Mouse (Mus musculus) bone marrow macrophage, adult 2 months (primary cell): ENCODE measurements around the gene Ifnlr1. TPM values are rescaled to one million over a fixed set of nuclear protein-coding genes. Genes with fewer than 3 reads are reported as not detected.

Experiments
- H3K27ac ChIP-seq: 2 replicates; pipeline ENCODE4 v1.5.1; 2012; ENCODE audit warnings: low read depth, low read length; ENCODE audit not compliant: insufficient read depth
- H3K4me1 ChIP-seq: 2 replicates; pipeline ENCODE4 v1.6.1; 2012; ENCODE audit warnings: low read length; ENCODE audit not compliant: control insufficient read depth, insufficient read depth
- H3K4me3 ChIP-seq: 2 replicates; pipeline ENCODE4 v1.5.1; 2012; ENCODE audit warnings: mild to moderate bottlenecking, low read length, moderate library complexity; ENCODE audit not compliant: insufficient read depth
- CTCF ChIP-seq: IDR thresholded peaks from 2 replicates; pipeline ENCODE4 v1.5.1; 2012; ENCODE audit warnings: low read depth, mild to moderate bottlenecking, low read length, moderate library complexity
- POLR2A ChIP-seq: IDR thresholded peaks from 2 replicates; pipeline ENCODE4 v1.6.1; 2012; ENCODE audit warnings: mild to moderate bottlenecking, low read depth, low read length, borderline replicate concordance
- polyA plus RNA-seq: library from polyadenylated mRNA; stranded (reverse); fragments of >200 nt; gene quantifications from 2 replicates; pipeline ENCODE4 v1.2.4, GENCODE M21; 2012; ENCODE audit not compliant: missing spikeins, insufficient read depth, insufficient read length

Gene Ifnlr1
- polyA plus RNA-seq, 1 experiment: not detected

DNA sequence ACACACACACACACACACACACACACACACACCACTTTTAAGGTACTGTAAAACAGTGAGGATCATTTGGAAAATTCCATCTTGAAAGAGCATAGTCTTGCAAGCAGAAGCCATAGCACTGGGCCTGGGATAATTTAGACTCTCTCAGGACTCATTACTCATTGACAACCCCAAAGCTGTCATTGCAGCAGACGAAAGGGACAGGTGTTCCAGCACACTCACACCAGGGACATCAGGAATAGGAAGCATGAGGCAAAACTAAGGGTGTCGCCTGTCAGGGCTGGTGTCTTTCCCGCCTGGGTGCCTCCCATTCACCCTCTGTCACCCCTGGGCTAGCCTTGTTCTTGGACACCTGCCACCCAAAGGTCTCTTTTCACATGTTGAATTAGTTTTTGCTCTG lies 50.8 kb downstream of the Ifnlr1 start:
- H3K4me1 ChIP-seq: no peaks in the 10 kb centered on the region
- no peak overlapping the region for H3K4me3 ChIP-seq
- H3K27ac ChIP-seq: no peak overlapping the region
- TF ChIP-seq CTCF (no peak), POLR2A (no peak)

DNA sequence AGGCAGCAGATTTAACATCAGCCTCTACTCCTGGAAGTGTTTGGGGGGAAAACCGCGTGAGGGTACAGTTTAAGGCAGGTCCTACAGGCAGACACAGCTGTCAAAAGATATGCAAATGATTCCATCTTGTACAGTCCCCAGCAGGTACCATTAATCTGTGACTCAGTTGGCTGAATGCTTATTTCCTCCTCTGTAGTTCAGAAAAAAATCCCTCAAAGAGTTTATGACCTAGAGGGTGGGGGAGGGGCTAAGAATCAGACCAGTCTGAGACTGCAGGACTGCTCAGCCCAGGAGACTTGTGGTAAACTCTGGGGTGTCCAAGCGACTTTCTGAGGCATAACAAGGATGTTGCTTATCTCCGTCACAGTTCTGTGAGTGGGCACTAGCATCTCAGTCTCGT lies 52.1 kb downstream of the Ifnlr1 start:
- no peak for TF ChIP-seq POLR2A
- no peak for TF ChIP-seq CTCF
- no peak overlapping the region for H3K27ac ChIP-seq
- H3K4me3 ChIP-seq: no peak overlapping the region
- no peaks in the 10 kb centered on the region for H3K4me1 ChIP-seq

DNA sequence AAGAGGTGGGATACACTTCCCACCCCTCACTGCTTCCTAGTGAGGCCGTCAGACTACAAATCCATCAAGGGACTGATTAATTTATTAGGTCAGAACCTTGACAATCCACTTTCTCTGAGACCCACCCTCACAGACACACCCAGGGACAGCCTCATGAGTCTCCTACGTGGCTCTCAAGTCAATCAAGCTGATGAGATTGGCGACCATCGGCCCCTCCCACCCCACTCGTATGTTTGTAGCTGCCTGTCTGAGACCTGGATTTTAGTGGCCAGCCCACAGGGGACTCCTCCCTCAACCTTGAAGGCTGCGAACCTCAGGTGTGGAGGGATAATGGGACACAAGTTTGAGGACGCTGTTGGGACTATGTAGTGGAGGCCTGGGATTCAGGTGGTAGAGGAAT lies 53.1 kb downstream of the Ifnlr1 start:
- no peaks in the 10 kb centered on the region for H3K4me1 ChIP-seq
- no peak overlapping the region for H3K27ac ChIP-seq
- TF ChIP-seq CTCF: no peak
- no peak for TF ChIP-seq POLR2A
- H3K4me3 ChIP-seq: no peak overlapping the region

DNA sequence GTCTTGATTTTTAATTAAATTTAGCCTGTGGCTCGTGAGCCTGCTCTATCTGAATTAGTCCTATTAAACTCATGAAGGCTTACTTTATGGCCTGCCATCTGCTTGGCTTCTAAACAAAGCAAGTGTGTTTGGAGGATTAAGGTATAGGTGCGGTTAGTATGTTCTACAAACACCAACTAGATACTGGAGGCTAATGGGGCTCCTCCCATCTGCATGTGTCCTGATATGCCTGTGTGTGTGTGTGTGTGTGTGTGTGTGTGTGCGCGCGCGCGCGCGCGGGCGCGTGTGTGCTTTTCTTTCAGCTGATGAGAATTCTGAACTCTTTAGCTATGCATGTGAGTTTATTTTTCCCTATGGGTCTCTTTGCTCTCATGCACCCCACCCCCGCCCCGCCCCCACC lies 53.6 kb downstream of the Ifnlr1 start:
- H3K4me1 ChIP-seq: no peaks in the 10 kb centered on the region
- no peak overlapping the region for H3K27ac ChIP-seq
- no peak for TF ChIP-seq CTCF
- TF ChIP-seq POLR2A: no peak
- H3K4me3 ChIP-seq: no peak overlapping the region

DNA sequence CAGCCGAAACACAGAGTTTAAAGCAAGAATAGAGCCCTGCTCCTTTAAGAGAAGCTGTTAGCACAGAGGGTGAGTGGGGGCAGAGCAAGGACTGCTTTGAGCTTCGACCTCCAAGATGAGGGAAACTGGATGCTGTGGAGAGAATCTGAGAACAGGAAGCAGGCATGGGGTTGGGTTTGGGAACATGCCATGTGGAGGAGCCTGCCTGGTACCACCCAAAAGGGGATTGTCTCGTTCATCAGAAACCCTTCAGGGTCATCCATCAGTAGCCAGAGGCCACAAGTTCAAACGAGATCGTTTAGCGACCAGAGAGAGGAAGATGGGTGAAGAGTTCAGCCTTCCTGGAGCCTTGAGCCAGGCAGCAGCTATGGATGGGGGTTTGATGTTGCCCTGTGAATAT lies 57.4 kb downstream of the Ifnlr1 start:
- H3K4me1 ChIP-seq: no peaks in the 10 kb centered on the region
- TF ChIP-seq POLR2A (no peak), CTCF (no peak)
- no peak overlapping the region for H3K27ac ChIP-seq

DNA sequence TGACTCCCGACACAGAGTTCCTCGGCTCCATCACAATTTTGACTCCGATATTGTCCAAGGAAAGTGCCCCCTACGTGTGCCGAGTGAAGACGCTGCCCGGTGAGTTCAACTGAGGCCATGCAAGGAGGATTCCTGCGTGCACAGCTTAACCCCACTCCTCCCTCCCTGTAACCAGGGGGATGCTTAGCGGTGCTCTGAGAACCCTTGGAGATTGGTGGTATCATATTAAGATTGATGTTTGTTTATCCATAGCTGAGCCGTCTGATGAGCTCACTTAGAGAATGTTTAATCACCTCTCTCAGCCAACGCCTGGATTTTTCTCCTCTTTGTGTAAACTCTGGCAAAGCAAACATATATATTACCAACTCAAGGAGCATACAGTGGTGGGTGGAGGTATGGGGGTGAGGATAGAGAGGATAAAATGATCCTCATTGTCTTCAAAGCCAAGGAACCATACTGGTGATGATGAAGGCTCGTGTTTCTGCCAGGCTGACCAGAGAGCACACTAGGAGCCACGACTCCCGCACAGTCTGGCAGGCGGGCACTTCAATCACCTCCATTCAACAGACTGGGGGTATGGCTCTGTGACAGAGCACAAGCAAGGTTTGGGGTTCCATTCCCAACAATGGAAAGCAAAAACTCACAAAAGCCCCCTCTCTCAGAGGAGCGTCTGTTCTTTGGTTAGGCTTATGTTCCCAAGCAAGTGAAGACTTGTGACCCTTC lies 58.8 kb downstream of the Ifnlr1 start:
- no peak overlapping the region for H3K4me3 ChIP-seq
- no peak for TF ChIP-seq CTCF
- no peak for TF ChIP-seq POLR2A
- no peak overlapping the region for H3K27ac ChIP-seq
- H3K4me1 ChIP-seq: no peaks in the 10 kb centered on the region

More for the DNA sequence above, 57.4 kb downstream of the Ifnlr1 start:
- H3K4me3 ChIP-seq: no peak overlapping the region

DNA sequence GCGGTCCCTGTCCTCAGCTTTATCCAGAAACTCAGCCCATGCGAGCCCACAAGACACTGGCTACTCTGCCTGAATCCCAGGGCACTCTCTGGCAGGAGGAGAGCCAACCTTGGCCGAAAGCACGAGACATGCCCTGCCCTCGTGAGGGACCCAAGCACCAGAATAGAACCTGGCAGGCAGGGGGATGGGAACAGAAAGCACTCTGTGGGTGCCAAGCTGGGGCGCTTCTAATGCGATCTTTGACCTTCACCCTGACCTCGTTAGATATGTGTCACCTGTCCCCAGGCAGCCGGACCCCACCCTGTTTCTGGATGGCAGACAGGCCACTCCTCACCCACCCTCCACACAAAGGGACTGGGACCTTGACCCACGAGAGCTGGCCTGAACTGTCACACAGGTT lies 59.5 kb downstream of the Ifnlr1 start:
- TF ChIP-seq POLR2A: no peak
- no peak for TF ChIP-seq CTCF
- no peak overlapping the region for H3K4me3 ChIP-seq

DNA sequence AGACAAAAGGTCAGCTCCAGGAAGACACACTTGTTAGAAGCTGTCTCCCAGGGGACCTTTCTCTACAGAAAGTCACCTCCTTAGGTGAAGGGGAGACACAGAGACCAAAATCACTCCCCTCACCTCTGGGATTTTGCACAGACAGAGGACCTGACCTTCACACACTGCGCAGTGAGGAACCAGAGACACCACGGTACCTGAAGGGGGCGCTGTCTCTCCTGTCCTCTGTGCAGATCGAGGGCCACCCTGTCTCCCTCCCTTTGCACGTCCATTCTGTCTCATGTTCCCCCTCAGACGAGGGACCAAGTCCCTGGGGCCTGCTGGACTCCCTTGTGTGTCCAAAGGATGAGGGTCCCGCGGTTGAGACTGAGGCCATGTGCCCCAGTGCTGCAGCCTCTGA lies 64.8 kb downstream of the Ifnlr1 start:
- no peak for TF ChIP-seq POLR2A
- TF ChIP-seq CTCF: no peak
- H3K27ac ChIP-seq: no peak overlapping the region
- no peak overlapping the region for H3K4me3 ChIP-seq
- H3K4me1 ChIP-seq: no peaks in the 10 kb centered on the region

More for the DNA sequence above, 59.5 kb downstream of the Ifnlr1 start:
- H3K27ac ChIP-seq: no peak overlapping the region
- no peaks in the 10 kb centered on the region for H3K4me1 ChIP-seq

DNA sequence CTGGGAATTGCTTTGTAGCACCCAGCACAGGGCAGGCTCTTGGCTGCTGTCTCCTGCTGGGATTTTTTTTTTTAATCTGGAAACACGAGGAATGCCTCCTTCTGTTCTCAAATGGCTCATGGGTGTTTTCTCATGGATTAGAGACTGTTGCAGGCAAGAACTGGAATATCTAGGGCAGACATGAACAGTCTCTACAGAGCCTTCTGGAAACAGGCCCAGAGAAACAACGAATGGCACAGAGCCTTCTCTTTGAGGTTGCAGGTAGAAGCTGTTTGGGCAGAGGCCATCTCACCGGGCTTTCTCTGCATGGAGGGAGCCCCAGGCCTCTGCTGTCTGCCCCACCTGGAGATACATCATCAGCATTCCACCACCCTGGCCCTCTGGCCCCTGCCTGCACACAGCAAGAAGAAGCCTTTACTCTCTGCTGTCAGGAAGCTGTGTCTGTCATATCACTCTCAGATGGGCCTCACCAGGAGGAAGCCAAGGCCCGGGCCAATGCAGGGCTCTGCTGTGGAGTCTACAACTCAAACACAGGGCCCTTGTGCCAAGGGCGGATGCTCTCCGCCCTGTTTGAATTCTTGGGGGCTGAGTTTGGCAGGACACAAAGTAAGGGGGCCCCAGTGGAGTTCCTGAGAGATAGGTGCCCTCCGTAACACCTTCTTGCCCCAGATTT lies 66.2 kb downstream of the Ifnlr1 start:
- H3K4me3 ChIP-seq: no peak overlapping the region
- TF ChIP-seq CTCF: no peak
- no peak for TF ChIP-seq POLR2A
- H3K27ac ChIP-seq: no peak overlapping the region
- no peaks in the 10 kb centered on the region for H3K4me1 ChIP-seq

DNA sequence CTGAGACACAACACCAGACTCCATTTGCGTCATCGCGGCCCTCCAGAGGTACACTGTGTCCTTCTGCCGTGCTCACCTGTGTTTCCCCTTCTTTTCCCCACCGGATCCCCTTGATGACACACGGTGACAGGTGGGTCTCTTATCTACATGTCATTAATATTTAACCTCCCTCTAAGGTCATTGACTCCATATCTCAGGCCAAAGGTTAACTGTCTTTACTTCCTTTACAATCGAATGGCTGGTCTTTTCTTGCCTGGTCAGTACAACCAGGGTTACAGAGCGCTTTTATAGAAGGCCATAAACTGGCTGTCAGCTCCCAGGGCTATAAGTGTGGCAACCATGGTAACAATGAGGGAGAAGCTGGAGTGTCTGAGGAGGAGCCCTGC lies 66.7 kb downstream of the Ifnlr1 start:
- TF ChIP-seq POLR2A: no peak
- TF ChIP-seq CTCF: no peak
- H3K4me1 ChIP-seq: no peaks in the 10 kb centered on the region
- no peak overlapping the region for H3K4me3 ChIP-seq
- H3K27ac ChIP-seq: no peak overlapping the region

Other genes with a start within 250 kb of the Ifnlr1 start
- gene Stpg1, start 191.5 kb upstream of the Ifnlr1 start, polyA plus RNA-seq: 0.33 and 0.43 TPM in 2 replicates
- gene Nipal3, start 191.2 kb upstream of the Ifnlr1 start, polyA plus RNA-seq: 12.2 and 15.9 TPM in 2 replicates
- gene Grhl3, start 112.7 kb upstream of the Ifnlr1 start, polyA plus RNA-seq: not detected in 2 replicates
- not detected in 2 replicates for gene Il22ra1, start 41.9 kb downstream of the Ifnlr1 start, polyA plus RNA-seq
- gene Myom3, start 73.4 kb downstream of the Ifnlr1 start, polyA plus RNA-seq: not detected in 2 replicates
- gene Srsf10, start 169.5 kb downstream of the Ifnlr1 start, polyA plus RNA-seq: 82.1 and 98.0 TPM in 2 replicates
- gene Pnrc2, start 187.6 kb downstream of the Ifnlr1 start, polyA plus RNA-seq: 126 and 135 TPM in 2 replicates
- 17.3 and 18.8 TPM in 2 replicates for gene Cnr2, start 209.1 kb downstream of the Ifnlr1 start, polyA plus RNA-seq
- gene Fuca1, start 234.4 kb downstream of the Ifnlr1 start, polyA plus RNA-seq: 418 and 432 TPM in 2 replicates